Mouse (Mus musculus) ES-CJ7 (cell line): ENCODE data around the gene Fbxo11.
"Not testable (repeated sequence)": the region's sequence is repeated elsewhere in the genome, so short reads cannot be mapped to it uniquely, and the experiment has no call there.

Experiments used
- DNase-seq: peaks from one replicate; pipeline ENCODE4 v3.0.0; 2011; ENCODE audit warnings: low read depth, low spot score

Gene Fbxo11

GRCm38 (mm10) chr17:87963081-87964075, 101.7 kb downstream of the Fbxo11 start:
- DNase-seq, result peak; percentile 85

DNA sequence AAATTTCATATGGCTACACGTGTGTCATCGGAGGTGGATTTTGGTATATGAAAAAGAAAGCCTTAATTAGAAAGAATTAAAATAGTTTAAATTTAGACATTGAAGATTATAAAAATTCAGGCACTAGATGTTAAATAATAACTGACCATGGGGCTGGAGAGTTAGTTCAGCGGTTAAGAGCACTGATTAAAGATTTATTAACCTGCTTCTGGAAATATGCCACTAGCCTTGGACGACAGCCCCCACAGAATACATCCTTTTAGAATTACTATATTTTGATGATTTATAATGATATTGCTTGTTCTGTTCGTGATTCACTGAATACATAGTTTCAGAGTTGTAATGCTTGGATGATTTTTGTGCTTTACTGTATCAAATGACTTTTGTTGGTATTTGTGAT, 105.2 kb downstream of the Fbxo11 start:
- DNase-seq, result not testable (repeated sequence)

- DNase-seq, result not testable (repeated sequence)
Observed at GRCm38 (mm10) chr17:87959406-87959805, 105.7 kb downstream of the Fbxo11 start.

GRCm38 (mm10) chr17:87958283-87958682, 106.8 kb downstream of the Fbxo11 start:
- DNase-seq, result peak; percentile 73

GRCm38 (mm10) chr17:87957096-87957840, 107.8 kb downstream of the Fbxo11 start:
- no peak for DNase-seq

DNA sequence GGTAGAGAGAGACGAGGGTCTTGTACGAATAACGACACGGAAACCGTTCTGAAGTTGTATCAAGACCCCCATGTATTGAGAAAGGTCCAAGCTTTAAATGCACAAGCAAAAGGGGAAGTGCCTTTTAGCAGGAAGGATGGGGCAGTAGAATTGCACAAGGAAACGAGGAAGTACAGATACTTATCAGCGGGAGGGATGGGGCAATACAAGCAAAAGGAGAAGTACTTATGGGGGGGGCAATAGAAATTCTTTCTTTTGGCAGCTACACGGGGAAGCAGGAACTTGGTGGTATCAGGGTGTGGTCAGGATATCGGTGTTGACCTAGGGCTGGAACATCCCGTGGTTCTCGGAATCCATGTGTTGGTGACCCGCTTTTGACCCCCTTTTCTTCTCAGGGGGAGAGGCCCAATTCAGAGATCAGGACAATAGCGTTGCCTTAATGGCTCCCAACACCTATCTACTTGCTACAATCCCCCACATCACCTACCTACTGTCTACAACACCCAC, 110.4 kb downstream of the Fbxo11 start:
- DNase-seq, result not testable (repeated sequence)

GRCm38 (mm10) chr17:87948965-87949584, 116.0 kb downstream of the Fbxo11 start:
- peak; percentile 83 for DNase-seq
